Comparison of ENCODE assay signal across 9 mouse cellular contexts in the genomic region with DNA sequence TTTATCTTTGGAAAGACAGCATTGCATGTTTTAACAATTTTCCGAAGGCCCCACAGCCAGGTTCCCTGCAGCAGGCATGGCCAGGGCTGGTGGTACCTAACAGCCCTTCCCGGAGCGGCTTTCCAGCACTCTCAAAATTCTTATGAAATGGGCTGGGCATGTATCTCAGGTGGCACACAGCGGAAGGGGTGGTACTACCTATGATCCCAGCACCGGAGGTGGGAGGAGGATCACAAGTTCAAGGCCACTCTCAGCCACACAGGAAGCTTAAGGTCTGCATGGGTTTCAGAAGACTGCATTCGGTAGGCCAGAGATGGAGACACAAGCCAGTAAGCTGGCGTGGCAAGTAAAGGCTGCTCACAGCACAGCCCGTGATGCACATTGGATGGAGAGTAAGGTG.
"Had no signal": no experiment of that assay in that cellular context is flagged by ENCODE, and none has a peak within 500 bp of the region (broad histone marks: within the 10 kb centered on the region; RNA-seq: fewer than 3 reads in every experiment).

No protein-coding gene starts in this region.

- H3K9ac ChIP-seq: kidney, embryonic 15.5 days; liver, postnatal 0 days; midbrain, embryonic 12.5 days; stomach, embryonic 15.5 days had no signal

- H3K4me1 ChIP-seq: kidney, embryonic 15.5 days; limb, embryonic 10.5 days; stomach, embryonic 15.5 days had no signal

- H3K27me3 ChIP-seq: kidney, embryonic 15.5 days; midbrain, embryonic 12.5 days; stomach, embryonic 15.5 days had no signal

- H3K27ac ChIP-seq: kidney, embryonic 15.5 days; limb, embryonic 10.5 days; midbrain, embryonic 12.5 days; stomach, embryonic 15.5 days had no signal

- H3K4me3 ChIP-seq: kidney, embryonic 15.5 days; limb, embryonic 10.5 days; midbrain, embryonic 12.5 days; stomach, embryonic 15.5 days had no signal

- DNase-seq: kidney, adult 2 months; kidney, postnatal 14 days; layer of hippocampus, adult 9-11 months; liver, postnatal 0 days; right cerebral cortex, postnatal 14 days had no signal
